Mouse (Mus musculus): ENCODE results near the gene Sh2d1a.

Gene Sh2d1a

GRCm38 (mm10) chrX:42502291-42503043 lies at the start of gene Sh2d1a:
TSS of gene Sh2d1a (plus strand) at chrX:42502453.
- no peak for DNase-seq

DNA sequence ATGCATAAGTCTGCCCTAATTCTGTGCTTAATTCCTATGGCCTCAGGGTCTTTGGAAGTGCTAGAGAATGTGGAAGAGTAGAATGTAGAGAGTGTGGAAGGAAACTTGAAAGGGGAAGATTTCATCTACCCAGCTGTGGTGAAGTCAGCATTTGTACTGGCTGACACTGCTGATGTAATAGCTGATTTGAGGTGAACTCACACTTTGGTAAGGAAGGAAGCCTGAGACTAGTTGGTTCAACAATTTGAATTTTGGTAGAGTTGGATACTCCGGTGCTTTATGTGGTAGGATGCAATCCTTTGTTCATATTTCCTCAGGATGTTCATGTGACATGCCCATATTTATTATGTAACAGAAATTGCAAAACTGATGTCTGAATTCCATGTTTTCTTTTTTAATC lies 49.3 kb upstream of the Sh2d1a start:
- no peak for DNase-seq

DNA sequence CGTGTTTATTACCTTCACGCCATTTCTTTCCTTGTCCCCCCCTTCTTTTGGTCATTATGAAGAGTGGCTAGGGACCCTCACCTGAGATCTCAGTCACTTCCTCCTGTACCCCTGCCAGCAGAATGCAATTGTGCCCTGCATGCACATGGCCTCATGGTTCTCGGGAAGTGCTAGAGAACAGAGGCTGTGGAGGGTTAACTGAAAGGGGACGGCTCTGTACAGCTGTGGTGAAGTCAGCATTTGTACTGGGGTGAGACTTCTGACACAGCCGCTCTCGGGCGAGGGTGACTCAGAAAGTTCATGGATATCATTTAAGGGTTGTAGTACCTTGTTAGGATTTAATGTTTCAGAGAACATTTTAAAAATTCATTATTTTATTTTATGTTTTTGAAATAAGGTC lies 47.7 kb upstream of the Sh2d1a start:
- no peak for DNase-seq

GRCm38 (mm10) chrX:42489446-42489845 lies 12.8 kb upstream of the Sh2d1a start, which contains the start of gene Tex13c2:
TSS of gene Tex13c2 (plus strand) at chrX:42489691.
- DNase-seq = no peak

- DNase-seq = no peak
Observed at GRCm38 (mm10) chrX:42490336-42490735, 11.9 kb upstream of the Sh2d1a start.

DNA sequence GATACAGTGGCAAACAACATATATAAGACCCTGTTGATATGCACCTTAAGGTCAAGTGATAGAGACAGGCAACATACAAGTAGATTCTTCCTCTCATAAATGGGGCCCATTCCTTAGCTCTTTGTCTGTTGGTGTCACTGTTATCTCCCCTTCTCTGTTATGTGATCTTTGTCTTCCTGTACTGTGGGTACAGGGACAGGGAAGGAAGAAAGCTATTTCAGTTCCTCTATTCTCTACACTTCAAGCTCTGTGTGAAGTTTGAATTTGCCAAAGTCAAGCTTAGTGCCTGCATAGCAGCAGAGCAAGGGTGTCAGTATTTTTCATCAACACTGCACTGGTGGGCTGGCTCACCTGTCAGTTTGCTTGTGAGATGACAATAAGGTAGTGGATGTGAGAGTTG lies 1.7 kb upstream of the Sh2d1a start:
- DNase-seq = no peak

GRCm38 (mm10) chrX:42511105-42511504 lies 8.9 kb downstream of the Sh2d1a start:
- no peak for DNase-seq

- no peak for DNase-seq
Observed at GRCm38 (mm10) chrX:42512567-42512966, 10.3 kb downstream of the Sh2d1a start.

- no peak for DNase-seq
Observed at GRCm38 (mm10) chrX:42522868-42523267, 20.6 kb downstream of the Sh2d1a start.

- no peak for DNase-seq
Observed at GRCm38 (mm10) chrX:42530703-42531102, 28.4 kb downstream of the Sh2d1a start.

- DNase-seq = peak; percentile 1
Observed at GRCm38 (mm10) chrX:42540030-42540755, 37.9 kb downstream of the Sh2d1a start.

DNA sequence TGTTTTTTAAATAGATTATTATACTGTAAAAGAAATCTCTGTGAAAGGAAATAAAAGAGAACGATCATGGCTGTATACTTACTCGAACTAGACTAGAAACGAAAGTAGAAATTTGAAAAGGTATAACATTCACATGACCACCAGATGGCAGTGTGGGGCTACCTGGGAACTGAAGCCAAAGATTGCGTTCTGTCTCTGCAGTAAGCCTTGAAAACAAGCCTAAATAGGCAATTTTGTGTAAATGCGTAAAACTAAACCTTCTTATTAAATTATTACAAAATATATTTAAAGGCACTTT lies 38.5 kb downstream of the Sh2d1a start:
- DNase-seq = peak; percentile 62

- DNase-seq = no peak
Observed at GRCm38 (mm10) chrX:42545076-42545475, 42.8 kb downstream of the Sh2d1a start.

GRCm38 (mm10) chrX:42548513-42548912 lies 46.3 kb downstream of the Sh2d1a start:
- no peak for DNase-seq

DNA sequence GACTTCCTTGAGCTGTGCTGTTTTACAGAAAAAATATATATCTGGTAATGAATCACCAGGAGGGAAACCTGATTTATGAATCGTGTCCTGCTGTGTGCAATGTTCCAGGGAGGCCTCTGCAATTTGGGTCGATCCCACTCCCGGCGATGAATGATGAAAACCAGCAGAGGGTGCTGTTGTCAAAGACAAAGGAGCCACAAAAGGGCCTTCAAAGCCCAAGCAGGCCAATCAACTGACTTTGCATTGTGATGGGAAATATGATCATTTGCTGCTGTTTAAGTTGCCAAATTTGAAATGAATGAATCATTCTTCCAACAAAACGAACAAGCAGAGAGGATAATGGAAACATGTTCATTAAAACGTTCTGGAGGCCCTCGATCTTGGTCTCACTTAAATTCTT lies 55.0 kb downstream of the Sh2d1a start:
- peak; percentile 50 for DNase-seq

DNA sequence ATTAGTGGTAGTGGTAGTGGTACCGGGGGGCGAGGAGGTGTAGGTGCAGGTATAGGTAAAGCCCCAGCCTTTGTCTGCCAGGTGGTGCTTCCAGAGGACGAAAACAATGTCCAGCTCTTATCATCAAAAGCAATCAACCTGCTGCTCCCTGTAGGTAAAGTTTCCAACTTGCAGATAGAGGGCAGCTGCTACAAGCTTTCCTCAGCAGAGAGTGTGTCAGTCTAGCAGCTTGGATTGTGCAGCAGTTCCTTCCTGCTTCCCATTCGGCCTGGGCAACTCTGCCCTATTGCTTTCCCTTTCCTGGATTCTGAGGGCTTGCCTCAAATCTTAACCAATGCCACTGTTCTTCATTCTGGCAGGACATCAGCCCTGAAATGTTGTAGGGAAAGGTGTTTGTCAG lies 56.4 kb downstream of the Sh2d1a start:
- peak; percentile 0 for DNase-seq
